Mouse (Mus musculus) mature B cell (primary cell): ENCODE results near the gene Olfr1370.
"Not testable (repeated sequence)": the region's sequence is repeated elsewhere in the genome, so short reads cannot be mapped to it uniquely, and the experiment has no call there.

Experiments
- in situ Hi-C: fragments of 300-500 bp; cut with MboI; formaldehyde crosslinking; loops from 2 replicates; pipeline ENCODE4 v1.14.3; 2019

Gene Olfr1370

GRCm38 (mm10) chr13:21074847-21075246, at the start of gene Olfr1370:
Gene Olfr1370 (minus strand): TSS chr13:21074947.
- in situ Hi-C loops: no loop called here

GRCm38 (mm10) chr13:21114121-21114520, 39.4 kb upstream of the Olfr1370 start:
- in situ Hi-C loops: no loop called here

- in situ Hi-C loops: not testable (repeated sequence)
Observed at GRCm38 (mm10) chr13:21111183-21111582, 36.4 kb upstream of the Olfr1370 start, which contains the start of gene Olfr1369-ps1. Gene Olfr1369-ps1 (plus strand): TSS chr13:21111483.

- in situ Hi-C loops: no loop called here
Observed at GRCm38 (mm10) chr13:21110441-21110840, 35.7 kb upstream of the Olfr1370 start.

- in situ Hi-C loops: no loop called here
Observed at GRCm38 (mm10) chr13:21109759-21110158, 35.0 kb upstream of the Olfr1370 start.

GRCm38 (mm10) chr13:21082686-21083085, 7.9 kb upstream of the Olfr1370 start:
- in situ Hi-C loops: no loop called here

GRCm38 (mm10) chr13:21066021-21066420, 8.7 kb downstream of the Olfr1370 start:
- in situ Hi-C loops: no loop called here

GRCm38 (mm10) chr13:21050118-21050517, 24.6 kb downstream of the Olfr1370 start:
- in situ Hi-C loops: no loop called here

- in situ Hi-C loops: no loop called here
Observed at GRCm38 (mm10) chr13:21040589-21041199, 34.1 kb downstream of the Olfr1370 start.

- in situ Hi-C loops: no loop called here
Observed at GRCm38 (mm10) chr13:21035981-21036380, 38.8 kb downstream of the Olfr1370 start.

- in situ Hi-C loops: no loop called here
Observed at GRCm38 (mm10) chr13:21035011-21035410, 39.7 kb downstream of the Olfr1370 start.

- in situ Hi-C loops: no loop called here
Observed at GRCm38 (mm10) chr13:21033176-21033575, 41.6 kb downstream of the Olfr1370 start.

GRCm38 (mm10) chr13:21024831-21025230, 49.9 kb downstream of the Olfr1370 start:
- in situ Hi-C loops: no loop called here
